Mouse (Mus musculus): ENCODE data around the gene Krtap9-3.

DNA sequence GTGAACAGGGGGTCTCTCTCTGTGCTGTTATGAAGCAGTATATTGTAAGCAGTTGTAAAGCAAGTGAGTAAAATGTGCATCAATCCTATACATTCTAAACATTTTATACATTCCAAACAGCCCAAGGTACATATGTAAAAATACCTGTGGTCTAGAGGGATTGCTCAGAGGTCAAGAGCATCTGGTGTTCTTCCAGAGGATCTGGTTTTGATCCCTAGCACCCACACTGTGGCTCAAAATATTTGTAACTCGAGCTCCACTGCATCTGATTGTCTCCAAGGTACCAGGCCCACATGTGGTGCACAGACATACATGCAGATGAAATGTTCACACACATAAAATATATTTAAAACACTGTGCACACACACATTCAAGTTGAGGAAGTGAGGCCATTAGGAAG, 43.0 kb upstream of the Krtap9-3 start:
- no peak for TF ChIP-seq POLR2A (IDR thresholded peaks at IDR 0.05; ENCODE audit: borderline replicate concordance, low read depth, low read length)
- TF ChIP-seq CTCF (IDR thresholded peaks at IDR 0.05; ENCODE audit: low read depth, low read length): no peak
